Mouse (Mus musculus): ENCODE results near the gene Vapa.

- TF ChIP-seq CTCF (IDR thresholded peaks at IDR 0.05) (no peak), EP300 (IDR thresholded peaks at IDR 0.05) (no peak)
Measured at GRCm38 (mm10) chr17:65629943-65630342, 16.6 kb upstream of the Vapa start.
